Mouse (Mus musculus): Measurements from ENCODE around the gene Tmem30a.

- TF ChIP-seq CTCF (IDR thresholded peaks at IDR 0.05; ENCODE audit: low read depth, low read length) (no peak), GATA1 (IDR thresholded peaks at IDR 0.05; ENCODE audit: borderline replicate concordance, low read length) (no peak)
These were observed 30.8 kb downstream of the Tmem30a start for GRCm38 (mm10) chr9:79762519-79762918.

Data from G1E (cell line).